Mouse (Mus musculus) cortical plate, adult 2 months (tissue): ENCODE measurements at regions not wholly inside any gene's neighbourhood (a gene's known extent, or its start where the extent isn't known, plus 50 kb on each side); places are given as distances from the start of the nearest gene placed in this dataset.

ENCODE experiments used
- CTCF ChIP-seq: fragments of 200-500 bp; IDR thresholded peaks from 2 replicates; pipeline ENCODE4 v1.5.1; 2011; ENCODE audit warnings: mild to moderate bottlenecking, control low read depth, low read length; ENCODE audit not compliant: insufficient read depth; ENCODE audit errors: extremely low read depth
- POLR2A ChIP-seq: fragments of 200-500 bp; IDR thresholded peaks from 2 replicates; pipeline ENCODE4 v1.6.1; 2011; ENCODE audit warnings: mild to moderate bottlenecking, low read length, control low read depth; ENCODE audit not compliant: insufficient read depth; ENCODE audit errors: extremely low read depth

DNA sequence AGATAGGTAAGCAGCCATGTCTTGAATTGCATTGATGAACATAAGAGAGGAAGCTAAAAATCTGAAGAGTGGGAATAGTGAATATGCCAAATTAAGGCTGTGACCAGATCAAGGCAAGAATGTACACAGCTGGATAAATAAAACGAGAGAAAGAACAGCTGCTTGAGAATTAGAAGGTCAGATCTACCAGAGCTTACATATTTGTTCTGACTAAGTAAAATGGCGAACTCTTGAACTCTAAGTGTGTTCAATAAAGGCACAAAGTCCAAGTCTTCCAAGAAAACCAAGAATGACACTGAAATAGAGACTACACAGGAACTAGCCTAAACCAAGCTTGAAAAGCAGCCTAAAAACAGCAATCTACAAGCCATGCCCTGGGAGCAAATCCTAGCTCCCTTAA, 533.8 kb downstream of the Cypt12 start:
- TF ChIP-seq CTCF (no peak), POLR2A (no peak)
